Mouse (Mus musculus) right cerebral cortex, postnatal 36 days (tissue): ENCODE data around the gene Asb13.

ENCODE experiments used
- DNase-seq, 2 experiments: peaks; one replicate each; pipeline ENCODE4 v3.0.0; 2022; ENCODE audit warnings: low spot score in 2 of 2, mixed read lengths in 1 of 2

Asb13 gene

GRCm38 (mm10) chr13:3633895-3634811 lies at the start of gene Asb13:
Asb13 (plus strand) TSS chr13:3634032.
- peak; percentile 80 to 86 for DNase-seq

- DNase-seq: no peak
These were observed 43.0 kb upstream of the Asb13 start for GRCm38 (mm10) chr13:3590789-3591188.

DNA sequence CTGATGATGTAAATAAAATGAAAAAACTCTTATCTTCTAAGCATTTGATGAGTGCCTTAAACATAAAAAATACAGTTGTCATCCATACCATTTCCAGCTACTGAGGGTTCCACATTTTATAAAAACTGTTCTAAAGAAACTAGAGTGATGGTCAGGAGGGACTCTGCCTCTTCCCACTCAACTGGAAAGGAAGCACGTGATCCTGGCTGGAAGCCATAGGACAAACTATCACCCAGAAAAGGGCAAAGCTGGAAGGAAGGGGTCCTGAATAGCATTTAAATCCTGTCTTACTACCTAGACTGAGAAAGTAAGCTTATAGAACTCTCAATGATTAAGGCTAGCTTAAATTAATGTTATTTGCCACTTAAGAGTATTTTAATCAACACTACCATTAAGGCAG lies 39.5 kb upstream of the Asb13 start:
- no peak for DNase-seq

DNA sequence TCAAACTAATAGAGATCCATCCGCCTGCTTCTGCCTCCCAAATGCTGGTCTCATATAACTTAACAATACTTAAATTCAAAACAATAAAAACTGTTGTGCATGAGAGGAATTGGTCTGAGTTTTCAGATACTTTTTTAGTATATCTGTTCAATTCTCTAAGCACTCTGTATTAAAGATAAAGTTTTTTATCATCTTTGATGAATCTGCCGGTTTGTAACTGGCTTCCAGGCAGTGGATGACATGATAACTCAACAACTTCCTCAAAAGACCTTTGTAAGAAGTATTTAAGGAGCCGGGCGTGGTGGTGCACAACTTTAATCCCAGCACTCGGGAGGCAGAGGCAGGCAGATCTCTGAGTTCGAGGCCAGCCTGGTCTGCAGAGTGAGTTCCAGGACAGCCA lies 37.6 kb upstream of the Asb13 start:
- no peak for DNase-seq

- DNase-seq: no peak
These were observed 24.1 kb upstream of the Asb13 start for GRCm38 (mm10) chr13:3609780-3610117.

DNA sequence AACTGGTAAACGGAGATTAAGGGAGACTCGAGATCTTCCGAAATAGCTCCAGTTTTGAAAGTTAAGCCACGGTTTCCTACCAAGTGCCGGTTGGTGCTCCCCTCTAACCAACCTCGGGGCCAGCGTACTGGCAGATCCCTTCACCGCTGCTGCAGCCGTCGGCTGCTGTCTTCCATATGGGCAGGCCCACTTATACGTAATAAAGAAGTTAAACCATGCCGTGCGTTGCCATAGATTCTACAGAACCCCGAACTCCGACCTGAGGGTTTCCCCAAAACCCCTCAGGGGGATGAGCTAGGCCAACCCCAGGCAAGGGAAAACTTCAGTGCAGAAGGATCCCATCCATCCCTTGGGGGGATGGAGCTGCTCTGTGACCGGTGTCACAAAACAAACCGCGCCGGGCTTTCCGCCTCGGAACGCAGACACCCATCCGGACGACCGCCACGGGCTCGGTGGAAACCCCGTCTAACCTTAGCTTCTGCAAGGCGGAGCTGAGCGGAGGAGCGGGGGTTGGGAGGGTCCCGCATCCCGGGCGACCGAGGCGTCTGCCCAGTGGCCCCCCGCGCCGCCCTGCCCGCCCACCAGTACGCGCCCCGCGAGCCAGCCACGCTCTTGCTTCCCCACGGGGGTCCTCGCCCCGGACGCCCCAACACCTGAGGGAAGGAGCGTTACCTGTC lies 23.6 kb upstream of the Asb13 start:
- peak in 1 of 2 experiments; percentile 30 for DNase-seq

DNA sequence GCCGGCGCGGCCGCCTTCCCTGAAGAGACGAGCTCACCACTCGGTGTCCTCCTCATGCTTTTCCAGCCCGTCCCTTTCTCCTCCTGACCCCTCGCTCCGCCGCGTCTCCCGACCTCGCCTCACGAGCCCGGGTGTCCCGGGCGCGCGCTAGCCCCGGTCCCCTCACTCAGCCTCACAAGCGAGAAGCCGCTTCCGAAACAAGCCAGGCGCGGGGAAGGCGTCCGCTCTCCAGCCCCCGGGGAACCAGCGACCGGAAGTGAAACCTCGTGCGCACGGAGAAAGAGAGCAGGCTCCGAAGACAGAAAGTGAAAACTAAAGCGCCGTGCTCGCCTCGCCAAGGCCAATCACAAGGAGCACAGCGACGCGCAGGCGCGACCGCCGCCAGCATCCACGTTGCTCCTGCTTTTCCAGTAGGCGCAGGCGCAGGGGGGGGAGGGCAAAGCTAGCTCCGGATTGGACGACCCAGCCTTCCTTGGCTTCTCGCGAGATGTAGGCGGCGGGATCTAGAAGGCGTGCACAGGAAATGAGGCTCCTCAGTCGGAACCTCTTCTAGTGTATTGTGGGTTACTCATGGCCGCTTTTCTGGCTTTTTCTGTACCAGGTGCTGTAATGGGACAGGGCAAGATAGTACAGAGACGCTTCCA lies 22.9 kb upstream of the Asb13 start, which contains the start of gene Fam208b:
TSS of gene Fam208b (minus strand) at position 314 of the 644 bp plus-strand sequence.
- peak; percentile 99 for DNase-seq

DNA sequence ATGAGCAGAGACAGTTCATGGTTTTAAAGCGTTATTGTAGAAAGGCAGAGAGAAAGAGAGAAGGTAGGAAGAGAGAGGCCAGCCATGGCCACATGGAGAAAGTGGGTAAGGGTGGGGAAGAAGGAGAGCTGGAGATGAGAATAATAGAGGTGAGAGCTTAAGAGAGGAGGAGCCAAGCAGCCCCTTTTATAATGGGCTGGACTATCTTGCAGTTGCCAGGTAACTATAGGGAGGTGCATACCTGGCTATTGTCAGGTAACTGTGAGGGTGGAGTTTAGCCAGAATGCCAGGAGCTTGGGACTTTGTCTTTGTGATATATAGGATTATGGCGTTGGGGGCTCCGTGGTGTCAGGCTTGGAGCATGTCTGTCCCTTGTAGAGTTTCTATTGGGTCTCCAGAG lies 6.7 kb upstream of the Asb13 start:
- DNase-seq: no peak

GRCm38 (mm10) chr13:3628102-3628501 lies 5.7 kb upstream of the Asb13 start:
- no peak for DNase-seq

DNA sequence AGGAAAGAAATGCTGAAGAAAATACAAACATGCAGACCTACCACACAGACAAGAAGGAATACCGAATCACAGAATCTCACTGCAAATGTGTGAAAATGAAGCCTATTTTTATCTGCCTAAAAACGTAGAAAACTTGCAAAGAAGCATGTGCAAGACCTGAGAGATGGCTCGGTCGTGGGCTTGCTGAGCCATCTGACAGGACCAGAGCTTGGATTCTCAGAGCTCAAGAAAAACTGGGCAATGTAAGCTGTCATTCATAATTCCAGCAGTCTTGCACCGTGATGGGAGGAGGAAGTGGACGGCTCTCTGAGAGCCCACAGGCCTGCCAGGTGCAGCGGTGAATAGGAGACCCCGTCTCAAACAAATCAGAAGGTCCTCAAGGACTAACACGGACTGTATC lies 1.3 kb upstream of the Asb13 start:
- DNase-seq: no peak

- DNase-seq: no peak
These were observed 701 bp upstream of the Asb13 start for GRCm38 (mm10) chr13:3633131-3633530.

GRCm38 (mm10) chr13:3635076-3635475 lies 1.2 kb downstream of the Asb13 start:
- DNase-seq: no peak

DNA sequence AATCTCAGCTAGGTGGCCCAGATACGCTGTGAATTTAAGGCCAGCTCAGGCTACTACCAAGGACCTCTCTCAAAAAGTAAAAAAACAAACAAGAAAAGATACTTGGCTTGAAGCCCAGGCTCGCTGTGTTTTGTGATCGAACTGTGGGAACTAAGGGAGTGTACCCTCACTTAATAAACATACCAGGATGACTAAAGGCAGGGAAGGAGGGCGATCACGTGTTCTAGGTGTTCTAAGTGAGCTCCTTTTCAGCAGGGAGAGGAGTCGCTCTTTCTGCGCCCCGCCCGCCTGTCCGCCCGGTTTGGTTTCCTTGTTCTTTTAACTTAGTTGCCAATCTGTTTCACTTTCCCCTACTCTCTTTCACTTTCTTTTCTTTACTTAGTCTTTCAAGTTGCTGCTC lies 3.0 kb downstream of the Asb13 start:
- no peak for DNase-seq

DNA sequence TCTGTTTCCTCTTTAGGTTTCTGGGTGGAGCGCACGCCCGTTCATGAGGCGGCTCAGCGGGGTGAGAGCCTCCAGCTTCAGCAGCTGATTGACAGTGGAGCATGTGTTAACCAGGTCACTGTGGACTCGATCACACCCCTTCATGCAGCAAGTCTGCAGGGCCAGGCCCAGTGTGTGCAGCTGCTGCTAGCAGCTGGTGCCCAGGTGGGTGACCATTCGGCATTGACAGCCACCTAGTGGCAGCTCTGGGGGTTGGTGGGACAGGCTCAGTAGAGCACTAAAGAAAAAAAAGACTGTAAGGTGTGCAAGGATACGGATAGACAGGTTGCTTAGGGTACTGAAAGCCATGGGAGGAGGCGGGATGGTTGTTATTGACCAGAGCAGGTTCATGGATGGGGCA lies 8.2 kb downstream of the Asb13 start:
- no peak for DNase-seq

DNA sequence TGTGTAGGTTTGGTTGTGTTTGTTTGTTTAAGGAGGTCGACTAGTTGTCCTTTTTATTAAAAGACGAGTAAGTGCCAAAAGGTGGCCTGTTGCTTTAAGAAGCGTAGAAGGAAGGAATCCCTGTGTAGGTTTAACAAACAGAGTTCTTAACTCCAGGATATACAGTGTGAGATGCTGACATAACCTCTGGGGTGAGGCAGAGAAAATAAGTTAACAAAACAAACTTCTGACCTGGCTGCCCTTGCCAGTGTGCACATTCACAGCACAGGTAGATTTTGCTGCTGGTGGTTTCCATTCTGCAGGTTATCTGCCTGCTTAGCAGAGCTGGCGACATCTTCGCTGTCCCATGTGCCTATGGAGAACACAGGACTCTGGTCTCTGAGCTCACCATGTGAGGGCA lies 8.7 kb downstream of the Asb13 start:
- no peak for DNase-seq

DNA sequence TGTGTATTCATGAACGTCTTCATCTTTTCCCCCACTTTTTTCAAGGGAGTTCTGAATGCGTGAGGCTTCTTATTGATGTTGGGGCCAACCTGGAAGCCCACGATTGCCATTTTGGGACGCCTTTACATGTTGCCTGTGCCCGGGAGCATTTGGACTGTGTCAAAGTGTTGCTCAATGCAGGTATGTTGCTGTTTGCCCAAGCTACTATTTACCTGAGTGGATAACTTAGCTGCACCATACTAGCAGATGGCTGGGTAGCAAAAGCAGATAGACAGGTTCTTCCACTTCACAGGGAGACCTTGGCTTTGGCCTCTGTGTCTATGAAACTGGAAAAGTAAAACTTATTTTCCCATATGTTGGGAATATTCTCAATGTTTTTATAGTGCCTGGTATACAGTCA lies 11.0 kb downstream of the Asb13 start:
- no peak for DNase-seq

- DNase-seq: no peak
These were observed 12.1 kb downstream of the Asb13 start for GRCm38 (mm10) chr13:3645919-3646318.

GRCm38 (mm10) chr13:3646566-3646965 lies 12.7 kb downstream of the Asb13 start:
- DNase-seq: no peak

DNA sequence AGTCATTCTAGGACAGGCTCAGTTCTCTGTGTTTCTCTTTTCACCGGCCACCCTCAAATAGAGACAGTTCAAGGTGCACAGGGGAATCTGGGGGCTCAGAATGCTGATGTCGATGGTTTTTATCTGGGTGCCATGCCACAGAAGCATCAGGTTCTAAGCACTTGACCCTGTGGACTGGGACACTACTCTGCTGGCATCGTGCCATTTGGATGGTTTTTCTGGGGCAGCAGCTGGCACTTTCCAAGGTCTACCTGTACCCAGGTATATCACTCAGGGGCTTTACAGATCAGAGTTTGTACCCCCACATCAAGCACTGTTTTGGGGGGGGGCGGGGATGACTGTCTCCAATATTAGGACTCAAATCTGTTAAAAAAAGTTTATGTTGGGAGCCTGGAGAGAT lies 16.7 kb downstream of the Asb13 start:
- no peak for DNase-seq

- DNase-seq: peak; percentile 22 to 59
These were observed 20.6 kb downstream of the Asb13 start for GRCm38 (mm10) chr13:3654432-3654831.

GRCm38 (mm10) chr13:3659163-3660160 lies 25.6 kb downstream of the Asb13 start:
- no peak for DNase-seq
